Mouse (Mus musculus) cerebellum, adult 2 months (tissue): Measurements from ENCODE around the gene Casc3. TPM values are rescaled to one million over a fixed set of nuclear protein-coding genes. Genes with fewer than 3 reads are reported as not detected.
A peak's percentile ranks its signal among the peaks of the same experiment; 100 is the strongest.

Experiments used
- DNase-seq, 2 experiments: peaks; one replicate each; pipeline ENCODE4 v3.0.0; 2021
- H3K27ac ChIP-seq: fragments of 200-500 bp; 2 replicates; pipeline ENCODE4 v1.5.1; 2012; ENCODE audit warnings: low read length, control low read depth, inconsistent platforms; ENCODE audit not compliant: insufficient read depth
- H3K27me3 ChIP-seq: fragments of 200-500 bp; 2 replicates; pipeline ENCODE4 v1.6.1; 2012; ENCODE audit warnings: inconsistent platforms, mild to moderate bottlenecking, low read length, moderate library complexity; ENCODE audit not compliant: control insufficient read depth, insufficient read depth
- H3K4me1 ChIP-seq: fragments of 200-500 bp; 2 replicates; pipeline ENCODE4 v1.6.1; 2011; ENCODE audit warnings: low read length; ENCODE audit not compliant: control insufficient read depth, insufficient read depth
- H3K4me3 ChIP-seq: fragments of 200-500 bp; replicated peaks from 2 replicates; pipeline ENCODE3; 2011; ENCODE audit warnings: mild to moderate bottlenecking, low read depth, low read length, control low read depth; ENCODE audit not compliant: insufficient read depth
- CTCF ChIP-seq: fragments of 200-500 bp; IDR thresholded peaks from 2 replicates; pipeline ENCODE4 v1.5.1; 2011; ENCODE audit warnings: low read depth, mild to moderate bottlenecking, control low read depth, low read length, moderate library complexity, borderline replicate concordance; ENCODE audit not compliant: insufficient read depth
- POLR2A ChIP-seq: fragments of 200-500 bp; IDR thresholded peaks from 2 replicates; pipeline ENCODE4 v1.6.1; 2011; ENCODE audit warnings: low read length, control low read depth, borderline replicate concordance; ENCODE audit not compliant: insufficient read depth
- WGBS: fragments of 180-500 bp; shearing (Covaris S2); methylation state at CpG from one replicate; pipeline ENCODE4 v1.1.7; 2018; 5-methylcytosine and 5-hydroxymethylcytosine counted together
- polyA plus RNA-seq: library from polyadenylated mRNA; depleted of rRNA; stranded (reverse); fragments of >200 nt; gene quantifications from 2 replicates; pipeline ENCODE4 v1.2.3, GENCODE M21; 2012

Gene Casc3
- polyA plus RNA-seq, 1 experiment, result 55.5 TPM

DNA sequence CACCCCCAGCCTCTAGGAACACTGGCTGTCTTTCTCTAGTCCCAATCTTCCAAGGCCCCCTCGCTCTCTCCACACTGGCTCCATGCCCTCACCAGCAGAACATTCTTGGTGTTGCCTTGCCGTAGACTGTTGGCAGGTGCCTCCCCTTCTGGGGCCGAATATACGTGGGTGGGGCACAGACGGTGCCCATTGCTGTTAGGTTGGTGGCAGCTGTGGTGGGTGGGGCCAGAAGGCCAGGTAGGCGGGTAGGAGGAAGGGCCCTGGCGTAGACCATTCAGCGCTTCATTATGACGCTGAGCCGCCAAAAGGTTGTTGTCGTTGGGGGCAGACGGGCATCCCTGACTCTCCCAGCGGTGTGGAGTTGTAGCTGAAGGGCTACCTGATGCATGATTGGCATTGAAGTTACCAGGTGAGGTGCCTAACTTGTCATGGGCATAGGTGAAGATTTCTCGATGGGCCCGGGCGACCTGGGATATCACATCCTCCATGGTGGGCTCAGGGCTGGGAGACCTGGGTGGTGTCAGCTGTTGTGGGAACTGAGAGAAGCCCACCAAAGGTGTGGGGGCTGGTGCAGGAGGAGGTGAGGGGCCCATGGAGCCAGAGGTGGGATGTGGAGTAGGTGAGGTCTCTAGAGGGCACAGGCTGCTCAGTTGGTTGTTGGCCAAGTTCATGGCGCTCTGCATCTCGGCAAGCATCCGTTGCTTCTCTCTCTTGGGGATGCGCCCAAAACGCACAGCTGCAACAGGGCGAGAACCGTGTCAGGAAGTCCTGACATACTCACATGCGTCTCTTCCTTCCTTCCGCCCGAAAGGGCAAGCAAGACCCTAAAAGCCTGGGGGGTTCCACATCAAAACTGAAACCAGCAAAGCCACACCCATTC is 34.4 kb upstream of the Casc3 start:
- peaks cover 53% of the 10 kb centered on the region for H3K4me1 ChIP-seq
- 45% methylated on average over 26 of the region's 26 CpGs for WGBS
- H3K27ac ChIP-seq, result no peak overlapping the region
- TF ChIP-seq CTCF, result no peak
- no peak for TF ChIP-seq POLR2A
- H3K4me3 ChIP-seq, result no peak overlapping the region
- peak; percentile 45 to 54 for DNase-seq
- no peaks in the 10 kb centered on the region for H3K27me3 ChIP-seq

DNA sequence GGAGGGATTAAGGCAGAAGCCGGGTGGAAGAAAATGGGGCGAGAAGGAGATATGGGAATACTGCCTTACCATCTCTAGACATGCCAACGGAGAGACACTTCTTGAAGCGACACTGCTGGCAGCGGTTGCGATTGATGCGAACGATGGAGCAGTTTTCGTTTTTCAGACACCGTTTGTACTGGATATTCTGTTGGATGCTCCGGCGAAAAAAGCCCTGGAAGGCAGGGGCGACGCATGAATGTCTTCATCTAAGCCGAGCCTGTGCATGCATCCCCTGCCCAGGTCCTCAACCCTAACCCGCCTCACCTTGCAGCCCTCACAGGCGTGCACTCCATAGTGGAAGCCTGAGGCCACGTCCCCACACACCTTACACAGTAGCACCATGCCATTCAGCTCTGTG is 33.6 kb upstream of the Casc3 start:
- H3K4me3 ChIP-seq, result peak overlapping the region; percentile 15
- 67% methylated on average over 18 of the region's 18 CpGs for WGBS
- TF ChIP-seq POLR2A (no peak), CTCF (no peak)
- H3K27ac ChIP-seq, result no peak overlapping the region
- no peaks in the 10 kb centered on the region for H3K27me3 ChIP-seq
- DNase-seq, result peak; percentile 34 to 48
- peaks cover 51% of the 10 kb centered on the region for H3K4me1 ChIP-seq

DNA sequence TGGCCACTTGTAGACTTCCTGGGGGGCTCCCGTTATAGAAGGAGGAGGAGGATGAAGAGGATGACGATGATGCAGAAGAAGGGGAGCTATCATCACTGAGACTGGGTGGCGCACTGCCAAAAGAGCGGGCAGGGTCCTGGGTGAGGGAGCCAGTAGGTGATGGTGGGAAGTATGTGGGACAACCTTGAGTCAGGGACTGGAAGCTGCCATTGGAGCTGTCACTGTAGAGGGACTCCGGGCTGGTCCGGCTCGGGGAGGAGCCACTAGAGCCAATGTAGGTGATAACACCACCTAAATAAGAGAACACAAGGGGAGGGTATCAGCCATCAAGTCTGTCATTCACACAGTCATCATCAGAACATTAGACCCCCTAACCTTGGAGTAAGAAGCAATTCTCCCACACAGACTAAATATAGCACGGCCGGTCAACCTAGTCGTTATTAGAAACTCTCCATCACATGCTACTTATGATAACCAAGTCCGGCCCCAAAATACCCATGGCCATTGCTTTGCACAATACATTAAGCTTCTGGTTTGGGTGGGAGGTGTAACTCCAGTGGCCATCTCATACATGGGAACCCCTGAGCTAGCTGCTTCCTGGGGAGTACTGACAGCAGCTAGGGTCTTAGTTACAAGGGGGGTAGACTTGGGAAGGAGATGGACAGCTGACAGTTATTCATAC is 32.7 kb upstream of the Casc3 start:
- no peak for TF ChIP-seq POLR2A
- no peak for TF ChIP-seq CTCF
- Histone ChIP-seq H3K4me3 (peak overlapping the region; percentile 89), H3K4me1 (peaks cover 42% of the 10 kb centered on the region), H3K27ac (peak overlapping the region; percentile 35; the same call in 1 of the 2 replicates), H3K27me3 (no peaks in the 10 kb centered on the region)
- WGBS, result 31% methylated on average over 11 of the region's 11 CpGs
- DNase-seq, result peak; percentile 54 to 65

DNA sequence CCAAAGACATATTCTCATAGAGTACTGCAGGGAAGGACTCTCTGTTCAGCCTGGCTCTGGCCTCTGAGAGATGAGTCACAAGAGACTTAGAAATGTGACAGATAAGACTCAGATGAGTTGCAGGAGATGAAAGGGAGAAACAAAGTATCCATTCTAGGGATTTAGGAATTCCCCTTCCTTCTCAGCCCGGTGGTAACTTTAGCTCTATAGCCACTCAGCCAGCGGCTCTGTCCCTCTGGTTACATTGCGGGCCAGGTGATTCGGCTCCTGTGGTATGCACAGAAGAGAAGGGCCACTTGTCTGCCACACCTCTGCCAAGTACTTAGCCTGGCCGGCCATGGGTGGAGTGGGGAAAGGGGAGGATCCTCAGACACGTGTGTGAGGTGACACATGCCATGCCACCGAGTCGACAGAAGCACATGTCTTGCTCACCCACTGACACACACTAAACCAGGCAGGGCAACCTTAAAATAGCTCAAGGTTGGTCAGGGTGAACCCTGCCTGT is 32.0 kb upstream of the Casc3 start:
- 1% methylated on average over 8 of the region's 8 CpGs for WGBS
- no peak for TF ChIP-seq POLR2A
- no peak for TF ChIP-seq CTCF
- peak overlapping the region; percentile 35; the same call in 1 of the 2 replicates for H3K27ac ChIP-seq

DNA sequence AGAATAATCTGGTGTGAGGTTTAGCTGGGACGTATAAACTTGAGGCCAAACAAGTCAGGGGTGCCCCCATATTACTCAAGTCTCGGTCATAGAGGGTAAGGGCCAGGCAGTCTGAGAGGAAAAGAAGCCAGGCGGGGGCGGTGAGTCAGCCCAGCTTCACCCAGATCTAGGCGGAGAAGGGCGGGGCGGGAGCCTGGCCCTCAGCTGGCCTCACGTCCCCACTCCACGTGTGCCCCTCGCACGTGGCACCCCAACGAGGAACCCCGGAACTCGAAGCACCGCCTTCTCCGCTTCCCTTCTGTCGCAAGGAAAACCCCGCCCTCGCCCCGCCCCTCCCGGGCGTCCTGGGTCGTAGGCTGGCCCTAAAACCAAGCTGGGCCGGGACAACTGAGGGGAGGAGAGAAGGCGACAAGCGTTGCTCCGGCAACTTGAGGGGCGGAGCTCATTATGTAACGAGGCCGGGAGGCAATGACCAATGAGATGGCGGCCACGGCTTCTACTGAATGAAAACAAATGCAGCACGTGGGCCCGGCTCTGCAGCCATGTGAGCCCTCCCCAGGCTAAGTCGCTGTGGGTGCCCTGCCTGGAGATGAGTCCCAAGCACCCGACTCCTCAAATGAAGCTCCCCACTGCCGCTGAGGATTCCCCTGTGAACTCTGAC is 30.9 kb upstream of the Casc3 start:
- WGBS, result under 1% methylated on average over 37 of the region's 37 CpGs
- peak; percentile 99 for DNase-seq
- Histone ChIP-seq H3K4me1 (peaks cover 30% of the 10 kb centered on the region), H3K27ac (peak overlapping the region; percentile 96), H3K4me3 (peak overlapping the region; percentile 89), H3K27me3 (no peaks in the 10 kb centered on the region)
- TF ChIP-seq CTCF (no peak; the same call in 1 of the 2 replicates), POLR2A (peak; percentile 66; the same call in 1 of the 2 replicates)

More for the DNA sequence above, 32.0 kb upstream of the Casc3 start:
- Histone ChIP-seq H3K27me3 (no peaks in the 10 kb centered on the region), H3K4me3 (peak overlapping the region; percentile 89), H3K4me1 (peaks cover 38% of the 10 kb centered on the region)
- peak; percentile 64 to 69 for DNase-seq

DNA sequence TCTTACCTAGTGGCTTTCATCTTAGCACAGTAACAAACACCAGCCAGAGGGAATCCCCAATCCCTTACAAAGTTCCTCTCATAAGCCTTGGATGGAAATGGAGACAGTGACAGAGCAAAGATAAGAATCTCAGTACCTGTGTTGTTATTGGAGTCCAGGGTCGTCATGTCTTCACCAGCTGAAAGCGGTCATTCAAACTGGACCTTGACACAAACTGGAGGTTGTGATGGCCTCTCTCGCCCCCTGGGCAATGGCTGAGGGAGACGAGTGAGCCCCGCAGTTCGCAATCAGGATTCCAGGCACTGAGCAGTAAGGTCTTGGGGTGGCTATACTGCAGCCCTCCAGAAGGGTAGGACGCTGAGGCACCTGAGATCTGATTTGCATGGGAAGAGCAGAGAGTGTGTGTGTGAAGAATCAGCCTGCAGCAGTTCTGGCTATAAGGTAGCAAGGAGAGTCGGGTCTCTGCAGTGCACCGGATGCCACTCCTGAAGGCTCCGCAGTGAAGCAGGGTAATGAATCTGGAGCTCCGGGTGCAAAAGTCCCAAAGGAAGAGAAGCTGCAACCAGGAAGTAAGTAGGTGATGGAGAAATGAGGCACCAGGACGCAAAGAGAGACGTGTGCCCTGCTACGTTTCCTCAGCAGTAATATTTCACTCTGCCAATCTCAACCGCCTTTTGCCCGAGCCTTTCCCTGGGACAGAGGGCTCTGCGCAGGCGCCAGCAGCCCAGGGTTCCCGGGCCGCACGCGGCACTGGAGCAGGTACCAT is 29.9 kb upstream of the Casc3 start, which contains the start of gene Nr1d1:
TSS of gene Nr1d1 (minus strand) at position 752 of the 766 bp plus-strand sequence.
- Histone ChIP-seq H3K4me1 (peaks cover 21% of the 10 kb centered on the region), H3K4me3 (peak within 1 kb of the TSS; percentile 89), H3K27ac (peak within 1 kb of the TSS; percentile 96), H3K27me3 (no peaks in the 10 kb centered on the region)
- under 1% methylated on average over 22 of the region's 22 CpGs for WGBS
- TF ChIP-seq CTCF (no peak), POLR2A (peak; percentile 98; the same call in 1 of the 2 replicates)
- DNase-seq, result no peak
